Mouse (Mus musculus): ENCODE results near the gene Myo19.

Gene Myo19

DNA sequence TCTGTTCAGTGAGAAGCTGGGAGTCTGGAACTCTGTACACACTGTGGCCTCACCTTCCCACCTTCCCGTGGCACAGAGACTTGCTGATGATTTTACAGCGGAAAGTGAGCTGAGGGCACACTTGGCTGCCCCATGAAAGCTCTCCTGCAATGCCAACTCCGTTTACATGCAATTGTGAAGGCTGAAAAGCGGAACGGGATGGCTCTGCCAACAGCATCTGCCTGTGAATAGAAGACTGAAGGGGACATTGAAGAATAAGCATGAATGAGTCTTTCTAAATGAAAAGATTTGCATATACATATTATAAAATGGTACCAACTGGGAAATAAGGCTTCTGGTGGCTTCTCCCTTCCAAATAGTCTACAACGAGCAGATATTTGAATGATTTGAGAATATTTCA, 67.3 kb downstream of the Myo19 start:
- no peak for DNase-seq (ENCODE audit: extremely low spot score)

DNA sequence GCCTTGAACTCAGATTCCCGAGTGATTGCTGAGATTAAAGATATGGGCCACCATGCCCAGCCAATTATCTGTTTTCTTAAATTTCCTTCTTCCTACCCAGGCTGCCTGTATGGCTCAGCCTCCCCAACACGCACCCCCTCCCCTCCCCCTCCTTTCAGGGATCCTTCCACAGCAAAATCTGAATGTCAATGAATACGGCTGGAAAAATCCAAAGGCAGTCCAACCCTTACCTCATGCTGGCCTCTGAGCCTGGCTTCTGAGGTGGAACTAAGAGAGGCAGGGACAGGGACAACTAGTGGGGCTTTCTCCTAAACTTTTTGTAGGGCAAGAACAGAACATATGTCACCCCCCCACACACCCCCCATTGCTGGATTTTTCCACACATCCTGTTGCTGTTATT, 68.2 kb downstream of the Myo19 start:
- DNase-seq (ENCODE audit: extremely low spot score) = no peak

DNA sequence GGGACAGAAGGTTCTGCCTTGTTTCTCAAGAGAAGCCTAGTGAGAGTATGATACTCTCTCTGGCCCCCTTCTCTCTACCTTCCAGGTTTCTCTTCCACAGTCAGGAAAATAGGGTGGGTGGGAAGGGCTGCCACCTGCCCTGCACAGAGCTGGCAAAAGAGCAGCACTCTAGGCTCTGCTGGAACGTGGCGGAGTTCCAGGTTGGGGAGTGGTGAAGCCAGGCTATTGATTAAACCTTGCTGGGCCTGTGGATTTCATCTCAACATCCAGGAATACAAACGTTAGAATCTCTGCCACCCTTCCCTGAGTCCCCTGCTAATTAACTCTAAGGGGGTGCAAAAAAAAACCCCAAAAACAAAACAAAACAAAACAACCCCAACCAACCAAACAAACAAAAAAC, 68.6 kb downstream of the Myo19 start:
- no peak for DNase-seq (ENCODE audit: extremely low spot score)

DNA sequence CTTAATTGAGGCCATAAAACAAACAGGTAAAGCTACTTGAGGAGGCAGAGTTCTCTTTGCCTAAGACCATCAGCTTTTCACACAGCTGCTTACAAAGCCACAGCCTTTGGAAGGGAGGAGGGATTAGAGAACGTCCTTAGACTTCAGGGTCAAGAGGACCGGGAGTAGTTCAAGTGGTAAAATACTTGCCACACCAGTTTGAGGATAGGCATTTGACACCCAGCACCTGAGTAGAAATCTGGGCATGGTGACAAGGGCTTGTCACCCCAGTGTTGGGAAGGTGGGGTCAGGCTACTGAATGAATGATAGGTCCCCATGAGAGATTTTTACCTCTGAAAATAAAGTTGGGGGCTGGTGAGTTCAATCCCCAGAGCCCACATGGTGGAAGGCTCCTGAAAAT, 72.7 kb downstream of the Myo19 start:
- no peak for DNase-seq (ENCODE audit: extremely low spot score)

DNA sequence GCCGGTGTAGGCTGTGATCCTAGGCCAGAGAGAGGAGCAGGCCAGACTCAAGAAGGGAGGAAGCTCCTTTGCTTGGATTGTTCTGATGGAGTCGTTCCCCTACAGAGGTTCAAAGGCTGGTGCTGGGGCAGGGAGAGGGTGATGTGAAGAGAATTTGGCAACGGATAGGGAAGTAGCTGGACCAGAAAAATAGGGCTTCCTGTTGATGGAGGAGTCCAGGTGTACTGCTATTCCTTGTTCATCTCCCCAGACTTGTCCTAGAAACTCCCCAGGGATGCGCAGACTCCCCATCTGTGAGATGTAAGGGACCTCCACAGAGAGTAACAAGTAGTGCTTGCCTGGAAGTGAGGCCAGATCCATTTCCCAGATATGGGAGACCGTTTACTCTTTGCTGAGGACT, 76.5 kb downstream of the Myo19 start:
- DNase-seq (ENCODE audit: extremely low spot score) = no peak

DNA sequence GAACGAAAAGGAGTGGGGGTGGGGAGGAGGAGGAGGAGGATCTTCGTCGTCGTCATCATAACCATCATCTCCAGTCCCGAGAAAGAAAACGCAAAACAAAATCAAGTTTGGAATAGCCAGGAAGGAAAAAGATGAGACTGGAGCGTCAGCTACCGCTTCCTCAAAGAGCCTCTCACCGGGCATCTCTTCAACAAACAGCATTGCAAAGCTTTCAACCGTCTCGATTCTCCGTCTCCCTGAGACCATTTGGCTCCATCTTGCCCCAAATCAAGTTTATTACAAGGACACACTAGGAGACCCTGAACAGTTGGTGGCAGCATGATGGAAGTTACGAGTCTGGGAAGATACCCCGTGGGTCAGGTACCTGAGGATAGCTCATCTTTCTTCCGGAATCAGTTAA, 77.2 kb downstream of the Myo19 start:
- DNase-seq (ENCODE audit: extremely low spot score) = no peak

DNA sequence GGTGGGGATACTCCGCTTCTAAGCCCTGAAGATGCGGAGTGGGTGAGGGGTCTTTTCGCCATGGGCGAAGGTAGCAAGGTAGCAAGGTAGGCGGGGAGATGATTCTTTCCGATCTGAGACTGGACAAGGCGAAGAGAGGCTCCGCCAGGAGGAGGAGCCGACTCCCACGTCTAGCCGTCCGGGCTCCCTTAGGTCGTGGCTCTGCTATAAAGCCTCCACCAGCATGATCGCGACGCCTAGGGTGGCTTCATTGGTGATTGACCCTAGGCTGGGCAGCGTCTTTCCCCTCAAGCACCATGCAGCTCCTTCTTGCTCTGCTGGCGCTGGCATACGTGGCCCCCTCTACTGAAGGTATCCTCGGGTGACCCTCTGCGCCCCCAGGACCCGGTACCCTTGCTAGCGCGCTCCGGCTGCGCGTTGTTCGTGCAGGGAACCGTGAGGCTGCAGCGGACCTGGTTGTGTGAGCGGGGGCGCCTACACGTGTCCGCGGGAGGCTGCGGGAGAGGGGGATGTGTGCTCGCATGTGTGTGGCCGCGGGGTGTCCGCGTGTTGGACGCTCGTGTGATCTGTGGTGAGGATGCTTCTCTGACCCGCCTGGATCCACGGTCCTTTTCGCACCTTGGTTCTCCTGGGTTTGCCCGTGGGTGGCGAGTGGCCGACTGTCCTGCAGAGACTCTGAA, 77.8 kb downstream of the Myo19 start, which contains the start of gene Car4:
Car4 (plus strand) TSS at position 196 of the 680 bp plus-strand sequence.
- peak; percentile 40 for DNase-seq (ENCODE audit: extremely low spot score)

DNA sequence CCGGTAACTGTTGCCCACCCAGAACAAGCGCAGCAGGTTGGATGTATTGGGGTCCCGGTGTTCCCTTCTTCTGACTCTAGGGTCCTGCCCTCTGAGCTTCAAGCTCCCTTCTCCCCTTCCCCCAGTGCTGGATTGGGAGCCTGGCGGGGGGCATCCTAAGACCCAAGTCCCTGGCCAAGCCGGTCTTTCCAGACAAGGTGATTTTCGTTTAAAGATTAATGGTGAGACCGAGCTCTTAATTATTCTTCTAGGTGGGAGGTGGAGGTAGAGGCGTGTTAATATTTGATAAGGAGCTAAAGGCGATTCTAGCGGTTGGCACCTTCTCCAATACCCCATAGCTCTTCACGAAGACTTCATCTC, 78.3 kb downstream of the Myo19 start:
- DNase-seq (ENCODE audit: extremely low spot score) = no peak

DNA sequence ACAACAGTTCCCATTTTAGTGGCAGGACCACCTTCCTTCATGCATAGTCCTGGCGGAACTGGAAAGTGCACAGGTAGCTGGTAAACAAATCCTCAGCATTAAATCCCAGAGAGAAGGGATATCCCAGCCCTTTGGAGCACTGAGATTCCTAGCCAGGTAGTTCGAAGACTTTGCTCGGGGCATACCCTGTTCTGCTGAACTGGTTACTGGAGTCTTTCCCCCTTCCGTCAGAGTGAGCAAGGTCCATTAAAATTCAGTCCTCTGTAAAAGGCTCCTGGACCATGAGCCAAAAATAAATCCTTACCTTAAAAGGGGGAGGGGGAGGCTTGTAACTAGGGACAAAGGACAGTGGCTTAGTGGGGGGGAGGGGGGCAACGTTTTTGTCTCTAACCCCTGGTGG, 79.2 kb downstream of the Myo19 start:
- DNase-seq (ENCODE audit: extremely low spot score) = no peak

DNA sequence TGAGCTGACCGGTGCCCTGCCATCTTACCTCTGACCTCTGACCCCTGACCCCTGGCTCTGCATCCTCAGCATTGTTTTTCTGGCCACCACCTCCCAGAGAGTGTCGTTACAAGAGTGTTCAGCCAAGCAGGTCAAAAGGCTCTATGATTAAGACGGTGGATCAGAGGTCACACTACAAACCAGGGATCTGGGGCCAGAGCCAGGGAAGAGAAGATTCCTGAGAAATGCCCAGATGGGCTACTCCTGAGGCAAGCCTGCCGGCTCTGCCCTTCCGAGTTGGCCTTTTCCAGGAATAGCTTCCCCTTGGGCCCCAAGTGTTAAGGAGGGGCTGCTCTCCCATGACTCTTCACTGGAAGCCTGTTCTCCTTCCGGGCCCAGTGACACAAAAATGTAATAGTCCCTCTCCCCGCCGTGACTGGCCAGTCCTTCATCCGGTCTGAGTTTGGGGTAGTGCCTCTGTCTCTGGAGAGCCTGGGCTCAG, 79.8 kb downstream of the Myo19 start:
- peak; percentile 75 for DNase-seq (ENCODE audit: extremely low spot score)

DNA sequence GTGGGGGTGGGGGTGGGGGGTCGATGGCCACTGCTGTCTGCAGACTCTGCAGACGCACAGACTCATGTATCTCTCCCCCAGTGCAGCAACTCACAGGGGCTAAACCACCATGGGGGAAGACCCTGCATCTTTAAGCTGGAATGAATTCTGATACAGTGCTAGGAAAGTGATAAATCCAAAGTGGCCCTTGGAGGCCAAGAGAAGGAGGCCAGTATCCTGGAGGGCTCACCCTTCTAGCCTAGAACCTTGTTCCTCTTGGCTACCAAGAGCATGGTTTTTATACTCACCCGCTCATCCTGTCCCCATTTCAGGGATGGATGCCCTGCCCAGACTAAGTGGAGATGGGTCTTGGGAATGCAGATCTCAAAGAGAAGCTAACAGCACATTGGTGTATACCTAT, 80.3 kb downstream of the Myo19 start:
- DNase-seq (ENCODE audit: extremely low spot score) = no peak

DNA sequence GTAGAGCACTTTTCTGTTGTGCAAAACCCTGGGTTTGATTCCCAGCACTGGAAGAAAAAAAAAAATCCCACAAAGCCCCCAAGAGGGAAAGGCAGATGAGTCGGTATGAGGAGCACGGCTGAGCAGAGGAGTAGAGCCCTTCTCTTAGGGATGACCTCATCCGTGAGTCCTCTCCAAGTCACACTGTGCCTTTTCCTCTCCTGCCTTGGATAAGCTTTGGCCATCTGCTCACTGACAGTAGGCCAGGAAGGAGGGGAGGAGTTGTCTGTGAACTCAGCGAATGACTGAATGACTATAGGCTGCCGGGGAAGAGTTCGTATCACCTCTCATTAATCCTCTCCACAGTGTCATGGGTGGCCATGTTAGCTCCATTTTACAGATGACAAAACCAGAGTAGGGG, 80.8 kb downstream of the Myo19 start:
- DNase-seq (ENCODE audit: extremely low spot score) = no peak
